Mouse (Mus musculus) neural tube, embryonic 10.5 days (tissue): ENCODE measurements at regions not wholly inside any gene's neighbourhood (a gene's known extent, or its start where the extent isn't known, plus 50 kb on each side); places are given as distances from the start of the nearest gene placed in this dataset.
"Not testable (repeated sequence)": the region's sequence is repeated elsewhere in the genome, so short reads cannot be mapped to it uniquely, and the experiment has no call there.

Source experiments
- DNase-seq: peaks from one replicate; pipeline ENCODE4 v3.0.0-alpha.2; 2017; ENCODE audit warnings: low spot score; ENCODE audit errors: extremely low spot score

DNA sequence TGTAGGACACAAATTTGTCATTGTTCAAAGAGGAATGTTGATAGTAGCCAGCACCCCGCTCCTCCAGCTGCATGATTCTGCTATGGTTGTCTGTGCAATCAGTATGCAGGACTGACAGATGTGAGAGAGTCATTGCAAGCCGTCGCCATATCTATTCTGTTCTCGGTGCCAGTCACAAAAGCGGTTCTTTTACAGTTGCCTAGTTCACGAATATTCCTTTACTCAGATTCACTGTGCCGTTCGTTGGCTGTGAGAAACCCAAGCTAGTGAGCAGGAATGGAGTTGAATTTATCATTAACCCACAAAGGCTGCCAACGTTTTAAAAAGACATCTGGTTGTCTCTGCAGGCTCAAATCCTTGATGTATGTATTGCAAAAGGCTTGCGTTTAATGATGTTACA, 206.9 kb downstream of the Rchy1 start:
- no peak for DNase-seq

DNA sequence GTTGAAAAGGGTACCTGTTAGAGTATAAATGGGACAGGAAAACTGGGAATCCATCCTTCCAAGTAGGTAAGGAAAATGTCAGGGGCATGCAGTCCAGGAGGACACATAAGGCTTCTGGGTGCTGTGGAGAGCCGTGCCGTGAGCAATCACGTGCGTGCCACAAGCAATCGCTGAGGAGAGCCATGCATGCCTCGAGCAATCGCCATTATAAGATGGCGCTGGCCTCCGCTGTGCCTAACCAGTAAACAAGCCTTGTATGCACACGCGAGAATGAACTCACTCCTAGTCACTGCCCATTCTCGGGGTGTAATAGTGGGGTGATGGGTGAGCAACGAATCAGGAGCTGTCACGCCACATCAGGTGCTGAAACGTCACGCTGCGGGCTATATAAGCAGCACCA, 210.0 kb downstream of the Rchy1 start:
- not testable (repeated sequence) for DNase-seq

DNA sequence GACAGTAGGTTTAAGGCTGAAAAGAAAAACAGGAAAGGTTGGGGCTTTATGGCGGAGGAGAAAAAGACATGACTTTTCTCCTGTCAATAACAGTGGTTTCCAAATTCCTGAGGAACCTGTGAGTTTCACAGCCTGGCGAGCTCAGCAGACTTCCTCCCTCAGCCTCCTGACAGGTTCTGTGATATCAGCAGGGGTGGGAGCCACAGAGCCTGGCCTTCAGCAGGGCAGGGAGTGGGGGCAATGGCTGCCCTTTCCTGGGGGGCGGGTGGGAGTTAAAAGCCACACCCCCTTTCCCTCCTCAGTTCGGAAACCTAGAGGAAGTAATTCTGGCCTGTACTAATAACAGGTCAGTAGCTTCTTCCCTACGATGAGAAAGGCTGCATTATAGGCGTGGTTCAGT, 211.7 kb downstream of the Rchy1 start:
- no peak for DNase-seq

DNA sequence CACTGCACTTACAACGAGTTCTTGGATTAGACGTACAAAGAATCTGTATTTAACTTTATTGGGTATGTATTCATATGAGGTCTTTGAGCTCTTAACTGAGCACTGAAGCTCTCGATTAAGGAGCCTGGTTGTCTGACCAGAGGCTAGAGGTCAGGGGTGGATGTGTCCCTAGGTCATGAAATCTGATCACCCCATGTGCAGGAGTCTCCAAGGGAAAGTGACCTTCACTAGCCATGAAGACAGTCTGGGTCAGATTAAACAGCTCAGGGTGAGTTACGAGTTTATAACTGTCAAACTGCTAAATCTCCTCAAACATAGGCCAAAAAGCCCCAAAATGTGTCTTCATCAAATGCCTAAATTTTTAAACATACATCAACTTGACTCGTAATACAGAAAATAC, 216.8 kb downstream of the Rchy1 start:
- DNase-seq: no peak

DNA sequence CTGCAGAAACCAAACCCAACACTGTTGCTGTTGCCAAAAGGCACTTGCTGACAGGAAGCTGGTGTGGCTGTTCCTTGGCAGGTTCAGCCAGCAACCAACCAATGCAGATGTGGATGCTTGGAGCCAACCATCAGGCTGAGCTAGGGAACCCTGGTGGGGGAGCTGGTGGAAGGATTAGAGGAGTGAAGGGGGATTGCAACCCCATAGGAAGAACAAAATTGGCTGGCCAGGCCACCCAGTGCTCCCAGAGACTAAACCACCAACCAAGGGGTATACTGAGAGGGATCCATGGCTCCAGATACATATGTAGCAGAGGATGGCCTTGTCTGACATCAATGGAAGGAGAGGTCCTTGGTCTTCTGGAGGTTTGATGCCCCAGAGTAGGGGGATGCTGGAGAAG, 218.5 kb downstream of the Rchy1 start:
- DNase-seq: no peak

DNA sequence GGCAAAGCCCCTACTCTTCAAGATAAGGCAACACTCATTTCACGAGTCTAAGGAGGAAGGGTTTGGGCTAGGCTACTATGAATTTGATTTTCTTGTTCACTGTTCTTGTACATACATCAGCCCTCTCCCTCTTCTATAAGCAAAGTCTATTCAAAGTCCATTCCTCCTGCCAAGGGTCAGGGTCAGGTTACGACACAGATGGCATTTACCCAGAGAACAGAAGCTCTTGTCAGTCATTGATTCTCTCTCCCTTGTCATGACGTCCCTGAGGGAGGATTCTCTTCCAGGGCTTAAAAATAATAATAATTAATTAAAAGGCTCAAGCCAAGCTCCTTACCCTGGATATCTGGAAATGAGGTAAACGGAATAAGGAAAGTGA, 222.7 kb downstream of the Rchy1 start:
- DNase-seq: no peak

DNA sequence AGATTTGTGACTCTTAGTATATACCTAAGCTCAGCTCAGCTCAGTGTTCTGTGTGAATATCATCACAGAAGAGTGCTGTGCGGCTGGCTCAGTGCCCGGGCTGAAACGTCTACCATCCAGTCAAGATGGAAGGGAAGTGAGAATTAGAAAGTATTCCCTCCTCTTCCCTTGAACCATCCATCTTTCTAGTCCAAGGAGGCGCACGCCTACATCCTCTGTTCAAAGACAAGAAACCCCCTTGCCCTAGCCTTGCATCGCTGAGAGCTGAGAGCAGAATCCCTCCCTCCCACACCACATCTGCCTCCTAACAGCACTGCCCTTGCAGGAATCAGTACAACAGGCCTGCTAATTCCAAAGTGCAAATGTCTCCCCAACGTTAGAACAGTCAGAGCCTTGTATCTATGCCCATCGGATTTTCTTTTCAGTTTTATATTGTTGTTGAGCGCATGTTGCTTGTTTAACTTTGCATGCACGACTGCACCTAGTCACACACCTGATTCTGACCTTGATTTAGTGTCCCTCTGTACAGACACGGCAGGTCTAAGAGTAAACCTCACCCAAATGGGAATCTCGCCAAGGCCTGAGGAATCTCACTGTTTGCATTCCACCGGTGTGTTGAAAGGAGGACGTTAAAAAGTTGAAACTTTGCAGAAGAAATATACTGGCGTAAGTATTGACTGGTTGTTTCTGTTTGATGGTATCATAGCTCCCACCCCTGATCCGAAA, 222.2 kb downstream of the Parm1 start:
- DNase-seq: no peak

DNA sequence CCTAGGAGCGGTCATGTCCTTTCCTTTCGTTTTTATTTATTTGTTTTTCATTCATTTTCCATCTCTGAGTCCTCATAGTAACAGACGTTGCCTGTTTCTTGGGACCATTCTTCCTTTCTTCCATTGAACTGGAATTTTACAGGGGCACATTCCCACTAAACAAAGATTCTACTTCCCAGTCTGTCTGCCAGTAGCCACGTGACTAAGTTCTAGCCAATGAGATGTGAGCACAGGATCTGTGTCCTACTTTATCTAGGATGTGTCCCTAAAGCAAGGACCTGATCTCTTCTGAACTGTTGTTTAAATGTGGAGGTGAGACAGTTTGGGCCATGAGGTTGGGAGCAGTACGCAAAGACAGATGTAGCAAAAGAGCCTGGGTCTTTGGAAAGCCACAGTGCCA, 214.6 kb downstream of the Parm1 start:
- no peak for DNase-seq

DNA sequence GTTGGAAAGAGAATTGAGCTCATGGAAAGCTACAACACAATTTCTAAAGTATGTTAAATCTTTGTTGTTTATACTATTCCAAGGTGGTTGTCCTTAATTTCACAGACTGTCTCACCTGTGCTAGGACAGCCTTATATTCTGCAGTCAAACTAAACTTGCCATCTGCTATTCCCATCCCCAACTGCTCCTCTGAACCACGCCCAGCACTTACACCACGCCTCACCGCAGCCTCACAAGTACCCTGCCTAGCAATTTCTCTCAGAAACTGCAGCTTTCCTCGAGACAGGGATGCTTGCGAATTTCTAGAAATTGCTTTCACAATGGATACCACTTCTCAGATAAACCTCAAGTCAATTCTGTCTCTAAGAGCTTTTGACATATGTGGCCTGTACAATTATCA, 213.7 kb downstream of the Parm1 start:
- no peak for DNase-seq

DNA sequence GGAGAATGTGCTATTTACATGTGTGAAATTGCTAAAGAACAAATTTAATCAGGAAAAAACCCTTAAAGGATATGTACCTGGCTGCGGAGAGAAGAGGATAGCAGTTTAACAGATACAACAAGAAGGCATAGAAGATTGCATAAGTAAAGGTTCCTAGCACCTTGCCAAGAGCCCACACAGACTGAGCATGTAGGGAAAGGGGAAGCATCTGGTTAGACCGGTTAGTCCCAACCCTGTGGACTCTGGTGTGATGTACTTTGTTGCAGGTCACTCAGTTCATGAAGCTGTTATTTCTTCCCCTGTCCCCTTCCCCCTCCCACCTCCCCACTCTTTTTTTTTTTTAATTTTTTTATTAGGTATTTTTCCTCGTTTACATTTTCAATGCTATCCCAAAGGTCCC, 212.5 kb downstream of the Parm1 start:
- DNase-seq: no peak

DNA sequence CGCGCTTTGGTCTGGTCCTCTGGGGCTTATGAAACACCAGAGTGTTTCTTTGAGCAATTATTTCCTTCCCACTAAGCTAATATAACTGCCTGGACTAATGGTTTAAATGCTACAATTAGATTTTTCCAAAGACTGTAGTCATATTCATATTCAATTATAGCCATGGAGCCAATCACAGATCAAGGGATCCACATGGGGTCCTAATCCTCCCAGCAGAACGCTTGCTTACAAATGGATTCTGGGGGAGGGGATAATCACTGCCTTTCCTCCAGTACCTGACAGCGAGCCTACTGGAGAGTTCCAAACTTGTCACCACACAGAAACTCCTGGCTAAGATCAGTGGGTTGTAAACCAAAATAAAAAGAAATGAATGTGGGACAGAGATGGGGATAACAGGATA, 212.0 kb downstream of the Parm1 start:
- DNase-seq: no peak

DNA sequence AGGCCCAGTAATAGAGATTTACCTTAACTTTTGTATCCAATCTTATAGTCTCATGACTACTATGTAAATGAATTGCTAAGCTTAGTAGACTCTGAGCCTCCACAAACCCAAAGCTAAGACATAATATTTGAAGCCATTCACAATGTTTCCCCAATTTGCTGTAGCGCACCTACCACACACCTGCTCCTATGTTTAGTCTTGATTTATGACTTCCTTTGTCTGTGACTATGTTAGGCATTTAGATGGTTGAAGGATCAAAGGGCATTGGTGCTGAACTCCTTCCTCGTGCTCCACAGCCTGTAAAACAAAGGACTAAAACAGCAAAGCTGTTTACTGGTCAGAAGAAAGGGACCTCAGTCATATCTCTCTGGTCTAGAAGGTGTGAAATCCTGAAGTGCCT, 210.0 kb downstream of the Parm1 start:
- DNase-seq: no peak

DNA sequence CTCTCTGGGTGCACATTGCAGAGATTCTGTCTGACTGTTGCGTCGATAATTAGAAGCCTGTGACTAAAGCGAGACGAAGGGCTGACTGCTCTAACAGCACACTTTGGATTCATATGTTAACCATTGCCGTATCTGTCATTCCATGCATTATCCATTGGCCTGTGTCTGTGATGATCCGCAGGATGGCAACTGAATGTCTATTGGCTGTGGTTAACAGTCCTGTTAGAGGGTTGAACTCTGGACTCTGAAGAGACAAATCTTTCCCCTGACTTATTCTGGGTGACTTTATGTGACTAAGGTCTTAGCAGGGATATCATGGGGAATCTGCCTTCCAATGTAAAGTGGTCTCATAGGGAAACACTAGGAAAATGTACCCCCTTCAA, 208.7 kb downstream of the Parm1 start:
- no peak for DNase-seq

DNA sequence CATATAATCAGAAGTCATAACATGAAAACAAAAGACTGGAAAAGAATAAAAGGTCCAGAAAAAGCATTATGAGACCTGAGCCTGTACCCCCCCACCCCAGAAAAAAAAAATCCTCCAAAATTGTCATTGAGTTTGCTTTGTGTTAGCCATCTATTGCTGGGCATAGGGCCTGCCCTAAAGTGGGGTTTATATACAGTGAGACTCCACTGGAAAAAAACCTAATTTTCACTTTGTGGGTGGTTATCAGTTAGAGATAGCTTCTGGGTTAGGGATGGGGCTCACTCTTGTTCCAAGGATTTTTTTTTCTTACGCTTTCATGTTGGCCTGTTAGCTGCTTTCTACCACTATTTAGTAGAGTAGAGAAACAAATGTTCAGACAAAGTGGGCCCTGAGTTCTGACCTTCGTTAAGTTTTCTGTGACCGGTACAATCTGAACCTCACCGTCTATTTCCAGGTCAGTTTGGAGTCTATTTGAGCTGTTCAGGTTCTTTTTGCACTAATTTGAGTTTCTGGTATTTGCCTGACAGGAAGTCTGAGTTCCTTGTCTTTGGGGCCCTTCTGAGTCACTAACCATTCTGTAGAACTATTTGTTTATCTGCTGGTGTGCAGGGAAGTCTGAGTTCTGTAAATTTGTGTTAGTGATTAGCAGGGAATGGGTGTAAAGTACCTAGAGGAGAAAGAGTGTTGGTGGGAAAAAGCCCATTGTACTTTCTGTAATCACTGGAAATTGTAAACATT, 208.1 kb downstream of the Parm1 start:
- no peak for DNase-seq

DNA sequence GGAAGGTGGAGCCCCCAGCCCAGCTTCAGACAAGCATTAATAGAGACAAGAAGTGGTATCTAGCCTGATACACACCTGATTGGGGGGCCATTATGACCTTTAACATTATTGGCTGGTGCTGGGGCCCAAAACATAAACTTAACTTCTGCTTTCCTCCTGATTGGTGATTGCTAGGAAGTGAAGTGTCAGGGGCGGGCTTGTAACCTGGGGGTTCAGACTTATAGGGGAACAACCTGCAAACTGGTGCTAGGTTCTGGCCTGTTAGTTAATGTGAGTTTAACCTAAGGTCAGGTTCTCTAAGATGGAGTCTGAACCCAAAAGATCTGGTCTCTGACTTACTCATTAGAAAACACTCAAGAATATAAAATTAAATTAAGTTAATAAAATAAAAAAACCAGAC, 207.5 kb downstream of the Parm1 start:
- DNase-seq: no peak

DNA sequence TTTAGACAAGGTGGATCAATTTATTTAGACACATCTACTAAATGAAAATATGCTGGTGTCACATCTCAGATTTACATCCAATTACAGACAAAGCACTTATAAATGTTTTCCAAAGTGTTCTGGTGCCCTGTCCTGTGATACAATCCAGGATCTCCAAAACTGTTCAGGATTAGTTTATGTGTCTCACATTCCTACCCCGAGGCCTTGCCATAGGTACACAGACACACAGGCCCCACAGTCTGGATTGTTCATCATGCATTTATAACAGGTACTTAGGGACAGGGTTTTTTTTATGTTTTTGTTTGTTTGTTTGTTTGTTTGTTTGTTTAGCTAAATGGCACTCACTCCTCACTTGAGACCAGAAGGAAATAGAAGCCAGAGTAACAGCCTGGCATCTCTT, 206.0 kb downstream of the Parm1 start:
- no peak for DNase-seq

DNA sequence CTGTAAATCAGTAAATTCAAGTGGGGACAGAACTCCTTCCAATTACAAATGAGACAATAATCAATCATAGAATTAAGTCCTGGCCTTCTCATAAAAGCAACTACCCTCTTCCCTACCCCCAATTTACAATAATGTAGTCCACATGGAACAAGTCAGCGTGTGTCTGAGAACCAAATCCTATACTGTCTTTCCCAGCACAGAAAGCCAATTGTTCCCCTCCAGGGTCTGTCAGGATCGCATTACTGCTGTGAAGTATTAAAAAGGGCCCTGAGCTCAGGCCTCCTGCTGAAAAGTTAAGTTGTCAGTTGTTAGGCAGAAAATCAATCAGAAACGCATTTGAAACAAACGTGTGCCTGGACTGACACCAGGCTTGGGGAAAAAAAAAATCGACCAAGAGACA, 205.6 kb downstream of the Parm1 start:
- DNase-seq: peak; percentile 26

DNA sequence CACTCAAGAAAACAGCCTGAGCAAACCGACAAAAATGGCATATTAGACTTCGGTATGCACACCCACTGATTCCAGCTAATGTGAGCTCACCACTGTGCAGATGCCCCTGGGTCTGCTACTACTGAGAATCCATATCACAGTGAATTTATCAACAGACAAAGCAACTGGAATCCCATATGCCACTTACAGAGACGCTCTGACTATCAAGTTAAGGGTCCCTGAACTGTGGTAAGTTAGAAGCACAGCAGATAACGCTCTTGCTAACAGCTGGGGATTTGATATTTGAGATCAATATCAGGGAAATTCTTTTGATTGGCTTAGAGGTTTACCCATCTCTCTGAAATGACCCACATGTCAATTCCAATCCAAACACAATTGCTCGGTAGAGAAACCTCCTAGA, 205.0 kb downstream of the Parm1 start:
- no peak for DNase-seq

DNA sequence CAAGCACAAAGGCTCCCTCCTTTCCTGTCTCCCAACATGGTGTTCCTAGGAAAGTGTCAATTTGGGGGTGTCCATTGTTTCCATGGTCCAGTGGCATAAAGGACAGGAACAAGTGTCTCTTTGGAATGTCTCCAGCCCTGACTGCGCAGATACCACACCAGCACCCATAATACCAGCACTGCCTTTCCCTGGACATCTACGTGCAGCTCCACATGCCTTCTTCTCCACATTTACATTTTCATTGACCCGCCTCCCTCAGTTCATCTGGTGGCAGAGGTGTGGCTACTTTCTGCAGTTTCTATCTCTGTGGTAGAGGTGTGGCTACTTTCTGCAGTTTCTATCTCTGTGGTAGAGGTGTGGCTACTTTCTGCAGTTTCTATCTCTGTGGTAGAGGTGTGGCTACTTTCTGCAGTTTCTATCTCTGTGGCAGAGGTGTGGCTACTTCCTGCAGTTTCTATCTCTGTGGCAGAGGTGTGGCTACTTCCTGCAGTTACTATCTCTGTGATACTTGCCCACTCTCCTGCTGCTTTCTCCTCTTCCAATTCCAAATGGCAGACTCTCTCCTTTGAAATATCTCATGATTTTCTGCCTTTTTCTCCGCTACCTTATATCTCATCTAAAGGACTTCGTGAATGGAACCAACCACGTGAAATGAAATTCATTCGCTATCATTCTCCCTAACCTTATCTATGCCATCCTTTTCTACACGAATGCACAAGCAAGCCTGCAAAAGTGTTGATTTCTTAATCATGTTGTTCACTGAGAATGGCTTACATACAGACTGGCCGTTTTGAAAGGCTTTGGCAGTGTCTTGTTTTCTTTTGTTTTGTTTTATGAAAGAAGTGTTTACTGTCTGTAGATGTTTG, 204.0 kb downstream of the Parm1 start:
- no peak for DNase-seq

DNA sequence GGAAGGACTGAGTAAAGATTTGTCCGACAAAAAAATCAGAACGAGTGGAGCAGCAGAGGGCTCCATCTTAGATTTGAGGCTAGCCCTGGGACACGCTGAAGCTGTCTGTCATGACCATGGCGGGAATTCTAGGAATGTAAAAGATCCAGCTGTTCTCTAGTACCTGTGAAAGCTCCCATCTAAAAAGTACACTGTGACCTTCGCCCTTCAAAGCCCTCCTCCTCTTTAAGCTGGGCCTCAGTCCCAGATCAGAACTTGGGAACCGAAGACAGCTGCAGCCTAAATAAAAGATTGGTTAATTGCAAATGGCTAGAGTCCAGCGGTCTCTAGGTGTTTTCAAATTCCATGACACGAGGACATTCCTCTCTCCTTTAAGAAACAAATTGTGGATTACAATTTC, 195.6 kb downstream of the Parm1 start:
- DNase-seq: no peak

DNA sequence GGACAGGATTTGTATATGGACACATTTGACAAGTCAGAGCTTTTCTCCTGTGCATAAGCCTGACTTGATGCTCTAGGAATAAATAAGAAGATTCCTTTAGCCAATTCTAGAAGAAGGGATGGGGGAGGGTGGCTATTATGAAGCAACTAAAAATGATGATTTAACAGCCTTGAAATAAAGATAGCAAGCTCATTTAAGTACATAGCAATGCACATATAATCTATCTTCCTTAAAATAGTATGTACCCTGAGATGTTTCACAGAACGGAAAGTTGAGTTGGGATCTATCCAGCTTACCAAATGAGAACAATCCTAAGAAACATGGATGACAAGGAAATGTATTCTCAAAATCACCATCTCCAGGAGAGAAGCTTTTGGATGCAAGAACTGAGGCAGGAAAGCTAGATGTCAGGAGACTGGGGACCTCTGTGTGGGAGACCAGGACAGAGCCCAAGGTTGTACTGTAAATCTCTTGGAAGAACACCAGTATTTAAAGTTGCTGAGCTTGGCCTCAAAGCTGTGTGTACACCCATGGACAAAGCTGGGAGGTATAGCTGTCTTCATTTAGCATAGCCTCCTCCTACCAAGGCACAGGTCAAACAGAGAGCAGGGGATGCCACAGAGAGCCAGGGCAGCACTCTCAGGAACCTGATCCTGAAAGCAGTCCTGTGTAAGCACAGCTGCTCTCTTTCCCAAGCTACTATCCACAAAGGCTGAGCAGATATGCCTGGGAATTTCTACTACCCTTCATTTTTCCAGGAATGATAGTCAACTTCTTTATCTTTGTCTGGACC, 192.3 kb downstream of the Parm1 start:
- no peak for DNase-seq

DNA sequence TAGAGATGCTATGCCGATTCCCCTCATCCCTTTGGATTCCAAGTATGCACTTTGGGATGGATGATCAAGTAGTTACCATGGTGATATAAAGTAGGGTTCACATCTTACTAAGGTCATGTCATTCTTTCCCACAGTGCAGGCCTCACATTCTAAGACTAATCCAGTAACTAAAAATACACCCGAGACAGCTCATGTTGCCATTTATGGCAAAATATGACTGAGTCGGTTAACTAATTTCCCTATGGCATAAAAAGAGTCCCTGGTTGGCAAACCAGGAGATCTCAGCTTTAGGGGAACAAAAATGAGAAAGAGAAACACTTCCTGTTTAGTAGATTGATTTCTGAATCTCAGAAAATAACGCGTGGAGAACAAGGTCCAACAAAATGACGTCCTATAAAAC, 190.7 kb downstream of the Parm1 start:
- no peak for DNase-seq
